Mouse (Mus musculus): Measurements from ENCODE around the gene Prr5l.
"Not testable (repeated sequence)": the region's sequence is repeated elsewhere in the genome, so short reads cannot be mapped to it uniquely, and the experiment has no call there.

Prr5l gene

DNA sequence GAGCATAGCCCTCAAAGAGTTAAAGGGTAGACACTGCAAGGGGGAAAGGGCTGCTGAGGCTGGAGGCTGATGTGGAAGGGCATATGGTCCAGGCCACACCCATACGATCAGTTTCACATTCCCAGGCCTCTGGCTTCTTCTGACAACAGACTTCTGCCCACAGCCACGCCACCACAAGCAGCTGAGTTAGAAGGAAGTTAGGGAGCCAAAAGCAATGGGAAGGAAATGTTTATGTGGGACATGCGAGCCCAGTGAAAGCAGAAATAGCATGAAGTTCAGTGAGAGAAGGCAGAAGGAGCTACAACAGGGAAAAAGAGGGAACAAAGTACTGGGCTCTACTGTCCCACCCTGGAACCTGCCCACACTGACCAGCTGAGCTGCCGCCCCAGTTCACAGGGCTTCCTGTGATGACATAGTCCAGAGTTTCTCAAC lies 119.9 kb downstream of the Prr5l start:
- DNase-seq (ENCODE audit: low spot score): no peak

GRCm38 (mm10) chr2:101762405-101762804 lies 120.4 kb downstream of the Prr5l start:
- no peak for DNase-seq (ENCODE audit: low spot score)

DNA sequence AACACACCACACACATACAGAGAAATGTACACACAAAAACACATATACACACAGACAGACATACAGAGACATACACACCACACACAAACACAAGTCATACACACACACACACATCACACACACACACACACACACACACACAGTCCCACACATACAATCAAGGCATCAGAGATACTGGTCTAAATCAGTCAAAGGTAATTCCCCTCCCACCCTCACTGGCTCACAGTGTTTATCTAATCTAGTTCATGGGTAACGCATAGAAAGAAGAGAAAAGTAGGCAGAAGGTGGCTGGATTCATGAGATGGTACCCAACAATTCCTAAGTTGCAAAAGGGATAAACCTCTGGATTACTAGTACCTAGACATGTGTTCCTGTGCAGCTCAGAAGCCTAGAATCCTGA lies 120.9 kb downstream of the Prr5l start:
- no peak for DNase-seq (ENCODE audit: low spot score)

DNA sequence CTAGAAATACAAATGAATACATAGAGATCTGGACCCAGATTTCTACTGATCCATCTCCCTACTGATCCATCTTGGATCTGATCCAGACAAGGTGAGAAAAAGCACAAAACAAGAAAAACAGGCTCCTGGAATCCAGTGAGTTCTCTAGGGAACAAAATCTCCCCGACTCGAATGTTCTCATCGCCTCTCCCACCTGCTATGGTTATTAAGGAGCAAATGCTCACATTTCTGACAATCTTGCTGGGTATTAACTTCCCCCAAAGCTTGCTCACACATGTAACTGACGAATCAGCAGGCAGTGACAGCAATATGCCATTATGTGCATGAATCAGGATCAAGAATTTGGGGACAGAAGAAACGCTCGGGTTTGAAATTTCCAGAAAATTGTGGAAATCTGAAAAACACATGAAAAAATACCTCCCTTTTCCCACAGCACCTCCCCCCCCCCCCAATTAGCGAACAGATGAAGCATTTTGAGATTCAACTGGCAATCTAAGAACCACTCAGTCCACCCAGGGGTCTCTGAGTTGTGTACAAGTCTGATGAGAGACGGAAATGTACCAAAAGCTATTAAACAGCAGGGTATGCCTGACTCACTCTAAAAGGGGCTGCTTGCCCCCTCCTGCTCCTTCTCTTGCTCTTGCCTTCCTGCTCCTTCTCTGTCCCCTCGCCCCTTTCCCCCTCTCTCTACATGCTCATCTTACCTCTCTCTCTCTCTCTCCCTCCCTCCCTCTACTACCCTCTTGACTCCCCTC lies 123.1 kb downstream of the Prr5l start:
- DNase-seq (ENCODE audit: low spot score): no peak

DNA sequence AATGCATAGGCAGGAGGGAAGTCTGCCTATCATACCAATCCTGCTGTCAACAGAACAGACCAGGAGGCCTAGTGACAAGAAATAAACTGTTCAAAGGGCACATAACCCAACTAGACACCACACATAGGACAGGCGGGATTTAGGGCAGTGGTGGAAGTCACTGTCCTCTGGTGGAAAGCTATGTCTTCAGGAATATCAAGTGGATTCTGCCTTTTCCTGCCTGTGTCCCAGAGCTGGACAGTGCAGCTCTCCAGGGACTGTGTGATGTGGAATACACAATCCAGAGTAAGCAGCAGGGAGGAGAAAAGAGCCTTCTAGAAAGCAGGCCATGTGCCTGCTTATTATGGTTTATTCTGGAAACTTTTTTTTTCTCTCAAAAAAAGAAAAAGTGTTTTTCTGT lies 125.0 kb downstream of the Prr5l start:
- no peak for DNase-seq (ENCODE audit: low spot score)

- no peak for DNase-seq (ENCODE audit: low spot score)
These were observed 126.6 kb downstream of the Prr5l start for GRCm38 (mm10) chr2:101756069-101756753.

GRCm38 (mm10) chr2:101754939-101755555 lies 127.8 kb downstream of the Prr5l start:
- DNase-seq (ENCODE audit: low spot score): no peak

GRCm38 (mm10) chr2:101754428-101754827 lies 128.4 kb downstream of the Prr5l start:
- DNase-seq (ENCODE audit: low spot score): no peak

DNA sequence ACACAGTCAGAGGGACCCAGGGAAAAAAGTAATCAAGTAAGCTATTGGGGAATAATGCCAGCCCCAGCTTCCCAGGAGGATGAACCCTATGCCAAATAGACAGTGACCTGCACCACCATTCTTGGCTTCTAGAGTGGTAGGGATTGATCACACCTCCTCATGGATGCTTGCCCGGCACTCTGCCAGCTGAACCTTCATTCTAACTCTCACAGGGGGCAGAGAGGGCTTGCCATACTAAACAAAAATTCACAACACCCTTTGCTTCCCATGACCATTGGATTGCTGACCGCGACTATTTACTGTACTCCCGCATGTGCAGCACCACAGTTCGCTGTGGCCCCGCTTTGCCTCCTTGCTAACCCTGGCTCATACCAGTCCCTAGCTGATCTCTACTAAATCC lies 129.8 kb downstream of the Prr5l start:
- no peak for DNase-seq (ENCODE audit: low spot score)

DNA sequence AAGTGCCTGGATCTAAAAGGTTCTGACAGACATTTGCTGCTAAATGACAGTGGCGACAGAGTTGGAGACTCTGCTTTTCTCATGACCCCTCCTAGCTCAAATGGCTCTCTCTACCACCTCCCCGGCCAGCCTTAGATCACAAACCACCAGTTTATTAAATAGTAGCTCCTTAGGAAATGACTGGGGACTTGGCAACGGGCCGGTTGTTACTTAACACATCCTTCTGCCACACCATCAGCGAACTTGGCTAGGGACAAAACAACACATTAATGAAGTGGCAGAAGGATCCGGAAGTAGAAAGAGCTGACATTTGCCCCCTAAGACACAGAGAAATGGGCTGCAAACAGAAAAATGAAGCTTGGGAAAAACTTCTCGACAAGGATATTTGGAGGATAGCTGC lies 130.4 kb downstream of the Prr5l start:
- no peak for DNase-seq (ENCODE audit: low spot score)

DNA sequence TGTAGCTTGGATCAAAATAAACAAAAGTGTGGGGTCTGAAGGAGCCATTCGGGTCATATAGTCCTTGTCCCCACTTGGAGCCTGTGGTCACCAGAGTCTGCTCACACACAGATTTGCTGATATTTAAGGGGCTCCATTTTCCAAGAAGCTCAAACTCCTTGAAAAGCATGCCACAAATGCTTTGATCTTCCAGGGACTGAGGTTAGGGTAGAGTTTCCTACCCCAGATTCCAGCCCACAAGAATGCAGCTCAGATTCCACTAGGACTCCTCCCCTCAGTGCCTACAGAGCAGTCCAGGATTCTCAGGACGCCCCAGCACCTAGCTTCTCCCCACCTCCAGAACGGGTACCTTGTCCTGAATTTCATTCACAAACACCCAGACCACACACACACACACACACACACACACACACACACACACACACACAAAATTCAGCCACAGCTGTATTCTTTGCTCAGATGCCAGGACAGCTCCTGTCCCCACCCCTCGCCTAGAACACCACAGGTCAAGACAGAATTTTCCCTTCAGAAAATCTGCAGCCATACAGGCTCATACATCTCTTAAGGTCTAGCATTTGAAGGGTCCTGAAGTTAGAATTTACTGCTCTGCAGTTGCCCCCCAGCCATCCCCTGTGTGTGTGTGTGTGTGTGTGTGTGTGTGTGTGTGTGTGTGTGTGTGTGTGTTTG lies 131.4 kb downstream of the Prr5l start:
- DNase-seq (ENCODE audit: low spot score): no peak

DNA sequence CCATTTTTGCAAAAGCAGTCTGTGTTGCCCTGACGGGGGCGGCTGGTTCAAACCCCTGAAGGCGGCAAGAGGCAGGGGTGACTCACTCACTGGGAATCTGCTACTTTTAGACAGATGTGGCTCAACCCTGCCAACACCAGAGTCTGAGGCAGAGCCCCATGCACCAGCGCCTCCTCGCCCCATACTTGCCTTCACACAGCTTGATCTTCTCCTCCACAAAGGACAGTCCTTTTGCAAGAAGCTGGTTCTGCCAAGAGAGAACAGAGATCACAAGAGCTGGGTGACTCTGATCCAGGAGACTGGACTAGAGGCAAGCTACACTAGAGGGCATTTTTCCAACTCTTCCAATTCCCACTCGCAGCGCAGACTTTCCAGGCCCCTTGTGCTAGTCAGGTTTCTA lies 136.3 kb downstream of the Prr5l start:
- DNase-seq (ENCODE audit: low spot score): no peak

- not testable (repeated sequence) for DNase-seq (ENCODE audit: low spot score)
These were observed 137.2 kb downstream of the Prr5l start for GRCm38 (mm10) chr2:101745656-101746055.

DNA sequence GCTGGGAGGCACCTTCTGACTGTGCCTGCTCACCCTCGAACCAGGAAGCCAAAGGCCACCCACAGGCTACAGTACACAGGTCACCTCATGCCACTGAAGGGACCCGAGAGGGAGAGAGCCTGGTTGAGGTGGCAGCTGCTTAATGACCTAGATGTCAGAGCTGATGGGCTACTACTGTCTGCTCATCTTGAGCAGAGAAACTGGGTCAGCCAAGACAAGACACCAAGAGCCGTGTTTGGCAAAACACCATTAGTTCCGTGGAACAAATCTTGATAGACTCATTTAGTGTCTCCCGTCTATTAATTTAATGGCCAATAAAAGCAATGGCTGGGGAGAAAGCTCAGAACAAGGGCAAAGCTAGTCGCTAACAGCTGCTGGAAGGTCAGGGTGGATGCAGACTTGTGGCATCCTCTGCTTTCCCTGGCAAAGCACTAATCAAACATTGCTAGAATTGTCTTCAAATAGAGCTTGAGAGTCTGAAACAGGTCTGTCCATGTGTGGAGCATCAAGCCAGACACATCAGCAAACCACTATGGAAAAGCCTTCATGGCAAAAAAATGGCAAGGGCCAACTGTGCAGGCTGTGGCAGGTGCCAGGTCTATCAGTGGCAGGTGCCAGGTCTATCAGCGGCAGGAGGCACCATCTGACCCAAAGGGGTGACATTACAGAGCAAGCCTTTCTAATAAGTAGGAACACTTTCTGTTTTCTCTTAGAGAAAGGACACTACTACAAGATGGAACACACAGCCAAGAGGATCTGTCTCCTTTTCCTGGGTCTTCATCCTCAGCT lies 140.6 kb downstream of the Prr5l start:
- DNase-seq (ENCODE audit: low spot score): no peak

DNA sequence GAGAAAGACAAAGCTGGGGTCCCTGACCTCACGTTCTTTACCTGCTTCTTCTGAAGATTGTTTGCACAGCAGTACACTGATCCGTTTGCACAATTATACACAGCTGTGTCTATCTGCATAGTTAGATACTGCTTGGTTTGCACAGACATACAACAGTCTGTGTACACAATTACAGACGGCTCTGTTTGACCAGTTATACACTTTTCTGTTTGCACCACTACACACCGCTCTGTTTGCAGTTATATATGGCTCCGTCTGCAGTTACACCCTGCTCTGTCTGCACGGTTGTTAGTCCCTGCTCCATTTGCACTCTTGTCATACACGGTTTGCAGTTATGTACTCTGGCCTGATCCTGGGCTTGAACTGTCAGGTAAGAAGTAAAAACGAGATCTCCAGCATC lies 141.2 kb downstream of the Prr5l start:
- no peak for DNase-seq (ENCODE audit: low spot score)

DNA sequence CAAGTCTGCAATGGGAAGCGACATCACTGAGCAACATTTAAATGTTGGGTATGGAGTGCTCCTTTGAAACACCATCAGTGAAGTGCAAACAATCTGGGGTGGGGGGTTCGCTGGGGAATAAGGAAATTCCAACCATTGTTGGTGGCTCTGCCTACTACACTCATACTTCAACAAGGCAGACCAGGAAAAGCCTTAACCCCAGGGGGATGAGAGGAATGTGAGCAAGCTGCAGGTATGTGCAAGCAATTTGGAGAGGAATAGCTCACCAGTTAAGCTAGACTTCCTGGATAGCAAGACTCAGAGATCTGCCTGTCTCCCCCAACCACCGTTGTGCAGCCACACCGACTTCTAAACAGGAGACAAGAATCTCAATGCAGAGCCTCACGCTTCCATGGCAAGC lies 142.9 kb downstream of the Prr5l start:
- no peak for DNase-seq (ENCODE audit: low spot score)

DNA sequence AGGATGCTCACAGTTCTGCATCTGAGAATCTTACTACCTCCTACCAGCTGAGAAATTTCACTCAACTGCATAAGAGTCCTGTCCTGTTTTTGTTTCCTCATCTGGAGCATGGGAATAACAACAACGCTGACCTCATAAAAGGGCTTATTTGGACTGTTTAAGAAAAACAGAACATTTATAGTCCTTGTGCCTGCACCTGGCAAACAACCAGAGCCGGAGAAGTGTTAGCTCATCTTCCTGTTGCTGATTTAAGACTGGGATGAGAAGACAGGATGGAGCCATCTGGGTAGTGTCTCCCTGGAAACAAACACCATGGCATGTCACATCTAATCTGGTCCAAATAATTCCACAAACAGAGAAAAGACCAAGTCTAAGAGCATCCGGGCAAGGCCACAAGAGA lies 149.3 kb downstream of the Prr5l start:
- no peak for DNase-seq (ENCODE audit: low spot score)

DNA sequence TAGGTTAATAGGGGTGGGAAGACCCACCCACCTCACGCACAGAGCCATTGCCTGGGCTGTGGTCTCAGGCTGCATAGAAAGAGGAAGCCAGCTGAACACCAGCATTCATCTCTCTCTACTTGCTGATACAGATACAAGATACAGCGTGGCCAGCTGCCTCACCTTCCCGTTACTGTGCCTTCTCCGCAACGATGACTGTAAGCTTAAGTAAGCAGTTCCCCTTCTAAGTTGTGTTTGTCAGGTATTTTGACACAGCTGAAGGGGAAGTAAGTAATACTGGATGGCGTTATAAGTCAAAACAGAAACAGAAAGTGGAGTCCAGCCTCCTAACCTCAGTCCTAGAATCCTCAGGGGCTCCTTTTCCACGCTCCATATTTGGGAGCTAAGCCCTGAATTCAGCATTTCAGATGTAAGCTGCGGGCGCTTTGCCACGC lies 150.0 kb downstream of the Prr5l start:
- no peak for DNase-seq (ENCODE audit: low spot score)

- no peak for DNase-seq (ENCODE audit: low spot score)
These were observed 151.9 kb downstream of the Prr5l start for GRCm38 (mm10) chr2:101730972-101731371.

- DNase-seq (ENCODE audit: low spot score): no peak
These were observed 153.4 kb downstream of the Prr5l start for GRCm38 (mm10) chr2:101729472-101729871.

DNA sequence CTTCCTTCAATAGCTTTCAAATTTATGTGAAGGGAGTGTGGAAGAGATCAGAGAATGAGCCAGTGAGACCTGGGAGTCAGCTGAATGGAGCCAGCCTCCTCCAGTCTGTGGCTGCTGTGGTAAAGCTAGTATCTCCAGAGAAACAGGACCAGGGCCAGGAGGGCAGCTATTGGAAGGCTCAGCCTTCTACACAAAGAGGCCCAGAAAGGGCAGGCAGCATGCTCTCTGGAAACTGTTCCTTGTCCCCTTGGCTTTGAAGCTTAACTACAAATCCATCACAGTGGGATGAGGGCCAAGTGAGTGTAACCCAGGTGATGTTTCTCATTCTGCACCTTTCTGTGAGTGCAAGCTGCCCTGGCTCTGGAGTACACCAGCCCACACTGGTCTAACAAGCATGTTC lies 155.0 kb downstream of the Prr5l start:
- DNase-seq (ENCODE audit: low spot score): no peak

DNA sequence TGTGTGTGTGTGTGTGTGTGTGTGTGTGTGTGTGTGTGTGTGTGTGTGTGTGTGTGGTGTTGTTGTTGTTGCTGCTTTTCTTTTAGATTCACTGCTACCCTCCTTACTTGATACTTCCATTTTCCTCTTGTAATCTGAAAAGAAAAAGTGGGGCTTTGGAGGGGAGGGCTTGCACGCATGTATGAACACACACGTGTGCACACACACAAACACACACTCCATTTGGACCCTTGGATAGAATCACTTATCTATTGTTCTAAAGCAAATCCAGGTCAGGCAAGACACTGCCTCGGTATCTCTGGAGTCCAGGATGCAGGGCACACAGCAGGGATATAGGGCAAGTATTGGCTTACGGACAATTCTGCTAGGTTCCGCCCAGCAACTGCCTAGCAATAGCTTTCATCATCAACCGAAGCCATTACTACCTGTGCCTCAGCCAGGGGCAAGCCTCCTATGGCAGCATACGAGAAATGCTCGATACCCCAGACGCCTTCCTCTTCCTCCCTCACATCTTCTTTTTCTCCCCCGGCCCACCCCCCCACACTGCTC lies 159.4 kb downstream of the Prr5l start:
- DNase-seq (ENCODE audit: low spot score): no peak

Data from urinary bladder, postnatal 25 days (tissue).